Mouse (Mus musculus) skeletal muscle tissue, adult 2 months (tissue): Measurements from ENCODE around the gene Csmd2.
"Not testable (repeated sequence)": the region's sequence is repeated elsewhere in the genome, so short reads cannot be mapped to it uniquely, and the experiment has no call there.

Experiments
- DNase-seq: peaks from one replicate; pipeline ENCODE4 v3.0.0-alpha.2; 2012; ENCODE audit warnings: low read depth, low spot score

Gene Csmd2

GRCm38 (mm10) chr4:128489521-128490100 lies 502.0 kb downstream of the Csmd2 start:
- no peak for DNase-seq

GRCm38 (mm10) chr4:128492055-128492454 lies 504.4 kb downstream of the Csmd2 start:
- no peak for DNase-seq

- DNase-seq = no peak
These were observed 512.3 kb downstream of the Csmd2 start for GRCm38 (mm10) chr4:128499980-128500379.

- no peak for DNase-seq
These were observed 519.2 kb downstream of the Csmd2 start for GRCm38 (mm10) chr4:128506878-128507277.

- DNase-seq = no peak
These were observed 522.2 kb downstream of the Csmd2 start for GRCm38 (mm10) chr4:128509885-128510284.

GRCm38 (mm10) chr4:128514496-128514895 lies 526.8 kb downstream of the Csmd2 start:
- no peak for DNase-seq

GRCm38 (mm10) chr4:128521276-128521675 lies 533.6 kb downstream of the Csmd2 start:
- DNase-seq = no peak

GRCm38 (mm10) chr4:128543378-128543777 lies 555.7 kb downstream of the Csmd2 start:
- DNase-seq = no peak

- not testable (repeated sequence) for DNase-seq
These were observed 556.4 kb downstream of the Csmd2 start for GRCm38 (mm10) chr4:128543956-128544486.

- no peak for DNase-seq
These were observed 563.1 kb downstream of the Csmd2 start for GRCm38 (mm10) chr4:128550756-128551155.

- no peak for DNase-seq
These were observed 566.5 kb downstream of the Csmd2 start for GRCm38 (mm10) chr4:128554198-128554597.

- no peak for DNase-seq
These were observed 572.7 kb downstream of the Csmd2 start for GRCm38 (mm10) chr4:128560327-128560726.

- DNase-seq = no peak
These were observed 588.2 kb downstream of the Csmd2 start for GRCm38 (mm10) chr4:128575811-128576210.

GRCm38 (mm10) chr4:128579182-128579581 lies 591.5 kb downstream of the Csmd2 start:
- DNase-seq = no peak

GRCm38 (mm10) chr4:128593286-128593685 lies 605.6 kb downstream of the Csmd2 start:
- DNase-seq = no peak

GRCm38 (mm10) chr4:128594062-128594461 lies 606.4 kb downstream of the Csmd2 start:
- no peak for DNase-seq

- DNase-seq = no peak
These were observed 610.3 kb downstream of the Csmd2 start for GRCm38 (mm10) chr4:128597801-128598560.

GRCm38 (mm10) chr4:128606586-128606985 lies 618.9 kb downstream of the Csmd2 start:
- no peak for DNase-seq

- DNase-seq = no peak
These were observed 620.0 kb downstream of the Csmd2 start for GRCm38 (mm10) chr4:128607661-128608060.

- DNase-seq = no peak
These were observed 621.7 kb downstream of the Csmd2 start for GRCm38 (mm10) chr4:128609276-128609924.

- DNase-seq = peak; percentile 96
These were observed 622.3 kb downstream of the Csmd2 start, which contains the start of gene Zscan20 for GRCm38 (mm10) chr4:128609925-128610402. Gene Zscan20 (minus strand): TSS chr4:128610098.

- DNase-seq = no peak
These were observed 623.0 kb downstream of the Csmd2 start for GRCm38 (mm10) chr4:128610706-128611105.
